Mouse (Mus musculus) heart, postnatal 0 days (tissue): Measurements from ENCODE around the gene Emid1.

Source experiments
- CTCF ChIP-seq: IDR thresholded peaks from 2 replicates; pipeline ENCODE4 v1.5.1; 2016; ENCODE audit warnings: antibody characterized with exemption, control low read depth, low read depth
- EP300 ChIP-seq: IDR thresholded peaks from 2 replicates; pipeline ENCODE4 v1.6.1; 2016; ENCODE audit warnings: antibody characterized with exemption, low read depth

DNA sequence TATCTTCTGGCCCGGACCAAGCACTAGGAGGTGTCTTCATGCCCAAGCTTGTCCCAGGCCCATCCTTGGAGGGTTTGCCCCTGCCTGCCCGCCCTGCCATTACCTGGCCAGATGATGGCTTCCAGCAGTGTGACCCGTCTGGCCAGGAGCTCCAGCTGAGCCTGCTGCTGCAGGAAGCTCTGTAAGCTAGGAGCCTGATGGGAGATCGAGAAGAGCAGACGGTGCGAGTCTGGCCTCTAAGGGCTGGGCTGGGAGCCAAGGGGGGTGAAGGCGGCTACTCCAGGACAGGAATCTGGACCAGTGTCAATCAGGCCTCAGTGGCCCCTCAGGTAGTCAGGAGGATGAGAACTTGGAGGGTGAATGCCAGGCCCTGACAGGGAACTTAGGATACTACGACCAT is 42.6 kb downstream of the Emid1 start:
- TF ChIP-seq EP300 (no peak), CTCF (no peak)
